Mouse (Mus musculus) embryonic stem cell, embryonic (primary cell): ENCODE measurements around the gene Ifit1bl2.
"Not testable (repeated sequence)": the region's sequence is repeated elsewhere in the genome, so short reads cannot be mapped to it uniquely, and the experiment has no call there.

Experiments used
- CTCF ChIA-PET, 4 experiments: fragments of 300-600 bp in 2 of 4; fragments of 350-600 bp in 2 of 4; sonication (Branson Sonifier 250); formaldehyde crosslinking; loops; one replicate each; lab custom pipeline; 2022; ENCODE audit warnings: inconsistent platforms in 2 of 4; lab: Charles Lee
- POLR2A ChIA-PET, 4 experiments: fragments of 300-600 bp in 2 of 4; fragments of 350-600 bp in 2 of 4; sonication (Branson Sonifier 250); formaldehyde crosslinking; loops; one replicate each; lab custom pipeline; 2022; ENCODE audit warnings: antibody characterized with exemption in 4 of 4, inconsistent platforms in 1 of 4; lab: Charles Lee

Gene Ifit1bl2

GRCm38 (mm10) chr19:34582696-34583095 lies 57.8 kb downstream of the Ifit1bl2 start:
- POLR2A ChIA-PET, CTCF ChIA-PET: not testable (repeated sequence)

GRCm38 (mm10) chr19:34577121-34577520 lies 63.4 kb downstream of the Ifit1bl2 start:
- CTCF ChIA-PET: no interaction called here
- POLR2A ChIA-PET: no interaction called here

GRCm38 (mm10) chr19:34573650-34574049 lies 66.9 kb downstream of the Ifit1bl2 start:
- CTCF ChIA-PET: no interaction called here
- POLR2A ChIA-PET: no interaction called here

- POLR2A ChIA-PET: interaction anchor here in 2 of 4 experiments (0.5 to 0.6 kb wide), 2 partner anchors 29 to 331 kb away, joined by 4 to 9 read pairs; no protein-coding TSS in a partner anchor
- CTCF ChIA-PET: interaction anchor here in 1 of 4 experiments (1.2 kb wide), 1 partner anchor 21 kb away, joined by 3 read pairs; the partner anchor contains the start of gene Ifit2
Observed at GRCm38 (mm10) chr19:34571080-34571479, 69.5 kb downstream of the Ifit1bl2 start.

GRCm38 (mm10) chr19:34569896-34570476 lies 70.6 kb downstream of the Ifit1bl2 start:
- POLR2A ChIA-PET: interaction anchor here in 1 of 4 experiments (0.5 to 0.6 kb wide), 2 partner anchors 50 to 93 kb away, joined by 3 to 6 read pairs; no protein-coding TSS in a partner anchor
- CTCF ChIA-PET: interaction anchor here in 2 of 4 experiments (1.2 to 1.5 kb wide), 3 partner anchors 19 to 22 kb away, joined by 3 to 5 read pairs (median 3); partner anchors contain the start of gene Ifit2 (in 2 of the 2)

GRCm38 (mm10) chr19:34568988-34569895 lies 71.3 kb downstream of the Ifit1bl2 start:
- POLR2A ChIA-PET: no interaction called here

More at GRCm38 (mm10) chr19:34568988-34569895, 71.3 kb downstream of the Ifit1bl2 start:
- CTCF ChIA-PET: interaction anchor here in 2 of 4 experiments (1.2 to 1.5 kb wide), 3 partner anchors 18 to 21 kb away, joined by 3 to 5 read pairs (median 3); partner anchors contain the start of gene Ifit2 (in 2 of the 2)
